Mouse (Mus musculus): ENCODE results near the gene Parg. TPM values are rescaled to one million over a fixed set of nuclear protein-coding genes. Genes with fewer than 3 reads are reported as not detected.

Parg gene
- polyA plus RNA-seq, 1 experiment from 2014 or later = 7.4 TPM

- peak; percentile 95 for ATAC-seq
Measured at GRCm38 (mm10) chr14:32159690-32160246, 42.0 kb upstream of the Parg start, which contains the start of gene Ncoa4. Gene Ncoa4, plus strand, starts transcription at chr14:32159865.

GRCm38 (mm10) chr14:32160563-32160962 lies 41.2 kb upstream of the Parg start:
- Histone ChIP-seq H3K9ac (replicated peaks) (peak overlapping the region; percentile 99), H3K27me3 (ENCODE audit: insufficient read depth, low read length) (no peaks in the 10 kb centered on the region), H3K4me2 (ENCODE audit: low read depth, low read length) (peak overlapping the region; percentile 79), H3K4me3 (ENCODE audit: low read depth, low read length) (peak overlapping the region; percentile 89), H3K9me3 (ENCODE audit: low read length) (no peaks in the 10 kb centered on the region), H3K36me3 (replicated peaks; ENCODE audit: insufficient read depth, low read length) (0 out of 2 replicates have a peak, but pooled peaks cover 3% of the 10 kb centered on the region), H3K4me1 (ENCODE audit: insufficient read depth) (peaks cover 49% of the 10 kb centered on the region), H3K27ac (ENCODE audit: low read depth) (peak overlapping the region; percentile 99)
- DNase-seq = no peak
- no peak for TF ChIP-seq CTCF (IDR thresholded peaks at IDR 0.05; ENCODE audit: low read depth)
- TF ChIP-seq EP300 (IDR thresholded peaks at IDR 0.05; ENCODE audit: low read depth) = no peak
- WGBS (ENCODE audit: insufficient replicate concordance) = 14% methylated on average over 7 of the region's 7 CpGs
- ATAC-seq = no peak

More at GRCm38 (mm10) chr14:32159690-32160246, 42.0 kb upstream of the Parg start, which contains the start of gene Ncoa4:
- peaks cover 44% of the 10 kb centered on the region for H3K4me1 ChIP-seq (ENCODE audit: insufficient read depth)
- TF ChIP-seq EP300 (IDR thresholded peaks at IDR 0.05; ENCODE audit: low read depth) (peak; percentile 80), CTCF (IDR thresholded peaks at IDR 0.05; ENCODE audit: low read depth) (peak; percentile 0; the same call in 1 of the 2 replicates)
- no peaks in the 10 kb centered on the region for H3K9me3 ChIP-seq (ENCODE audit: low read length)
- H3K27me3 ChIP-seq (ENCODE audit: insufficient read depth, low read length) = no peaks in the 10 kb centered on the region
- WGBS (ENCODE audit: insufficient replicate concordance) = under 1% methylated on average over 39 of the region's 40 CpGs
- peak within 1 kb of the TSS; percentile 99 for H3K9ac ChIP-seq (replicated peaks)
- DNase-seq = peak; percentile 99
- 0 out of 2 replicates have a peak, but pooled peaks cover 3% of the 10 kb centered on the region for H3K36me3 ChIP-seq (replicated peaks; ENCODE audit: insufficient read depth, low read length)
- peak within 1 kb of the TSS; percentile 89 for H3K4me3 ChIP-seq (ENCODE audit: low read depth, low read length)
- peak within 1 kb of the TSS; percentile 99 for H3K27ac ChIP-seq (ENCODE audit: low read depth)
- peak within 1 kb of the TSS; percentile 79 for H3K4me2 ChIP-seq (ENCODE audit: low read depth, low read length)

- Histone ChIP-seq H3K4me2 (ENCODE audit: low read depth, low read length) (peak overlapping the region; percentile 79), H3K4me3 (ENCODE audit: low read depth, low read length) (peak overlapping the region; percentile 89), H3K4me1 (ENCODE audit: insufficient read depth) (peaks cover 49% of the 10 kb centered on the region), H3K27me3 (ENCODE audit: insufficient read depth, low read length) (no peaks in the 10 kb centered on the region), H3K9ac (replicated peaks) (peak overlapping the region; percentile 99), H3K9me3 (ENCODE audit: low read length) (no peaks in the 10 kb centered on the region), H3K36me3 (replicated peaks; ENCODE audit: insufficient read depth, low read length) (0 out of 2 replicates have a peak, but pooled peaks cover 3% of the 10 kb centered on the region), H3K27ac (ENCODE audit: low read depth) (peak overlapping the region; percentile 99)
- TF ChIP-seq EP300 (IDR thresholded peaks at IDR 0.05; ENCODE audit: low read depth) (peak; percentile 75), CTCF (IDR thresholded peaks at IDR 0.05; ENCODE audit: low read depth) (no peak)
- DNase-seq (peak; percentile 47), ATAC-seq (peak; percentile 12; the same call in 1 of the 2 replicates)
- WGBS (ENCODE audit: insufficient replicate concordance) = 55% methylated on average over 12 of the region's 12 CpGs
Measured at GRCm38 (mm10) chr14:32161090-32161885, 40.5 kb upstream of the Parg start.

GRCm38 (mm10) chr14:32162231-32162630 lies 39.5 kb upstream of the Parg start:
- Histone ChIP-seq H3K9me3 (ENCODE audit: low read length) (no peaks in the 10 kb centered on the region), H3K27ac (ENCODE audit: low read depth) (peak overlapping the region; percentile 99; the same call in 1 of the 2 replicates), H3K36me3 (replicated peaks; ENCODE audit: insufficient read depth, low read length) (0 out of 2 replicates have a peak, but pooled peaks cover 3% of the 10 kb centered on the region), H3K4me3 (ENCODE audit: low read depth, low read length) (peak overlapping the region; percentile 89), H3K4me2 (ENCODE audit: low read depth, low read length) (peak overlapping the region; percentile 79), H3K27me3 (ENCODE audit: insufficient read depth, low read length) (no peaks in the 10 kb centered on the region), H3K9ac (replicated peaks) (peak overlapping the region; percentile 99; the same call in 1 of the 2 replicates), H3K4me1 (ENCODE audit: insufficient read depth) (peaks cover 49% of the 10 kb centered on the region)
- TF ChIP-seq CTCF (IDR thresholded peaks at IDR 0.05; ENCODE audit: low read depth) (no peak), EP300 (IDR thresholded peaks at IDR 0.05; ENCODE audit: low read depth) (no peak)
- ATAC-seq (no peak), DNase-seq (no peak)
- WGBS (ENCODE audit: insufficient replicate concordance) = 84% methylated on average over 5 of the region's 5 CpGs

GRCm38 (mm10) chr14:32163203-32163888 lies 38.4 kb upstream of the Parg start:
- peak overlapping the region; percentile 93 for H3K27ac ChIP-seq (ENCODE audit: low read depth)
- peaks cover 50% of the 10 kb centered on the region for H3K4me1 ChIP-seq (ENCODE audit: insufficient read depth)
- H3K9ac ChIP-seq (replicated peaks) = 0 out of 2 replicates have a peak overlapping the region, but pooled peaks have one; percentile 21

More at GRCm38 (mm10) chr14:32163203-32163888, 38.4 kb upstream of the Parg start:
- ATAC-seq (no peak), DNase-seq (no peak)
- 0 out of 2 replicates have a peak, but pooled peaks cover 3% of the 10 kb centered on the region for H3K36me3 ChIP-seq (replicated peaks; ENCODE audit: insufficient read depth, low read length)
- no peaks in the 10 kb centered on the region for H3K27me3 ChIP-seq (ENCODE audit: insufficient read depth, low read length)
- H3K9me3 ChIP-seq (ENCODE audit: low read length) = no peaks in the 10 kb centered on the region
- H3K4me2 ChIP-seq (ENCODE audit: low read depth, low read length) = peak overlapping the region; percentile 79
- no peak overlapping the region for H3K4me3 ChIP-seq (ENCODE audit: low read depth, low read length)
- TF ChIP-seq EP300 (IDR thresholded peaks at IDR 0.05; ENCODE audit: low read depth) = no peak
- TF ChIP-seq CTCF (IDR thresholded peaks at IDR 0.05; ENCODE audit: low read depth) = 0 out of 2 replicates have a peak, but pooled peaks have one; percentile 27
- WGBS (ENCODE audit: insufficient replicate concordance) = 78% methylated on average over 11 of the region's 11 CpGs

All from liver, postnatal 0 days (tissue).